Mouse (Mus musculus): ENCODE results near the gene Cd59b.

The Cd59b gene

GRCm38 (mm10) chr2:104069704-104070185 lies at the start of gene Cd59b:
Gene Cd59b, plus strand, starts transcription at chr2:104069849.
- peak; percentile 67 to 72 for DNase-seq

- DNase-seq: peak in 1 of 2 experiments; percentile 15
These were observed 46.6 kb upstream of the Cd59b start for GRCm38 (mm10) chr2:104023096-104023495.

- no peak for DNase-seq
These were observed 45.0 kb upstream of the Cd59b start for GRCm38 (mm10) chr2:104024656-104025055.

- peak; percentile 91 for DNase-seq
These were observed 42.1 kb upstream of the Cd59b start, which contains the start of gene Fbxo3 for GRCm38 (mm10) chr2:104027458-104028138. Gene Fbxo3, plus strand, starts transcription at chr2:104027721.

GRCm38 (mm10) chr2:104028139-104028723 lies 41.4 kb upstream of the Cd59b start, which contains the start of gene 4931422A03Rik:
Gene 4931422A03Rik, minus strand, starts transcription at chr2:104028361.
- DNase-seq: peak in 1 of 2 experiments; percentile 12

GRCm38 (mm10) chr2:104029074-104029473 lies 40.6 kb upstream of the Cd59b start:
- no peak for DNase-seq

- DNase-seq: no peak
These were observed 39.3 kb upstream of the Cd59b start for GRCm38 (mm10) chr2:104030381-104030780.

GRCm38 (mm10) chr2:104032056-104032455 lies 37.6 kb upstream of the Cd59b start:
- no peak for DNase-seq

GRCm38 (mm10) chr2:104034832-104035472 lies 34.7 kb upstream of the Cd59b start:
- DNase-seq: peak; percentile 41 to 43

GRCm38 (mm10) chr2:104035595-104035994 lies 34.1 kb upstream of the Cd59b start:
- no peak for DNase-seq

GRCm38 (mm10) chr2:104036316-104036715 lies 33.3 kb upstream of the Cd59b start:
- DNase-seq: no peak

- no peak for DNase-seq
These were observed 31.4 kb upstream of the Cd59b start for GRCm38 (mm10) chr2:104038236-104038635.

- no peak for DNase-seq
These were observed 28.0 kb upstream of the Cd59b start for GRCm38 (mm10) chr2:104041632-104042031.

- no peak for DNase-seq
These were observed 26.9 kb upstream of the Cd59b start for GRCm38 (mm10) chr2:104042766-104043165.

GRCm38 (mm10) chr2:104043624-104044478 lies 25.8 kb upstream of the Cd59b start:
- no peak for DNase-seq

GRCm38 (mm10) chr2:104044479-104045080 lies 25.1 kb upstream of the Cd59b start:
- DNase-seq: no peak

- no peak for DNase-seq
These were observed 11.3 kb upstream of the Cd59b start for GRCm38 (mm10) chr2:104058381-104058780.

- no peak for DNase-seq
These were observed 10.7 kb upstream of the Cd59b start for GRCm38 (mm10) chr2:104058954-104059353.

- DNase-seq: no peak
These were observed 9.9 kb upstream of the Cd59b start for GRCm38 (mm10) chr2:104059786-104060185.

GRCm38 (mm10) chr2:104060996-104061395 lies 8.7 kb upstream of the Cd59b start:
- no peak for DNase-seq

- no peak for DNase-seq
These were observed 7.0 kb upstream of the Cd59b start for GRCm38 (mm10) chr2:104062665-104063064.

GRCm38 (mm10) chr2:104064152-104064551 lies 5.5 kb upstream of the Cd59b start:
- no peak for DNase-seq

All from B cell, adult 2 months (primary cell).